Mouse (Mus musculus) midbrain, embryonic 11.5 days (tissue): Measurements from ENCODE around the gene Map3k5. TPM values are rescaled to one million over a fixed set of nuclear protein-coding genes. Genes with fewer than 3 reads are reported as not detected.

Experiments used
- ATAC-seq: fragments of 200-750 bp; cut with Nextera tagmentation; 2 replicates; pipeline ENCODE4 v1.8.0; 2017; ENCODE audit warnings: moderate TSS enrichment, moderate library complexity; ENCODE audit not compliant: low FRiP score
- DNase-seq: peaks from one replicate; pipeline ENCODE4 v3.0.0; 2015; ENCODE audit warnings: low spot score; ENCODE audit errors: missing footprints
- H3K27ac ChIP-seq: fragments of 300-500 bp; sonication (generic); 2 replicates; pipeline ENCODE4 v1.5.1; 2014; ENCODE audit warnings: low read depth, low read length
- H3K27me3 ChIP-seq: fragments of 300-500 bp; sonication (generic); 2 replicates; pipeline ENCODE4 v1.6.1; 2014; ENCODE audit warnings: mild to moderate bottlenecking, low read length, moderate library complexity, mixed read lengths; ENCODE audit not compliant: control insufficient read depth, insufficient read depth
- H3K36me3 ChIP-seq: fragments of 300-500 bp; sonication (generic); 2 replicates; pipeline ENCODE4 v1.6.1; 2014; ENCODE audit warnings: mild to moderate bottlenecking, low read length, moderate library complexity, mixed read lengths; ENCODE audit not compliant: control insufficient read depth, insufficient read depth
- H3K4me1 ChIP-seq: fragments of 300-500 bp; sonication (generic); 2 replicates; pipeline ENCODE4 v1.6.1; 2014; ENCODE audit warnings: low read length; ENCODE audit not compliant: control insufficient read depth, insufficient read depth
- H3K4me2 ChIP-seq: fragments of 300-500 bp; sonication (generic); 2 replicates; pipeline ENCODE4 v1.6.1; 2014; ENCODE audit warnings: mild to moderate bottlenecking, moderate library complexity
- H3K4me3 ChIP-seq: fragments of 300-500 bp; sonication (generic); 2 replicates; pipeline ENCODE4 v1.5.1; 2014; ENCODE audit warnings: low read depth, low read length
- H3K9ac ChIP-seq: fragments of 300-500 bp; sonication (generic); 2 replicates; pipeline ENCODE4 v1.6.1; 2014; ENCODE audit warnings: low read length
- H3K9me3 ChIP-seq: fragments of 300-500 bp; sonication (generic); 2 replicates; pipeline ENCODE4 v1.6.1; 2016; ENCODE audit warnings: low read length; ENCODE audit not compliant: control insufficient read depth
- WGBS: fragments of 180-500 bp; shearing (Covaris S2); extraction: QIAGEN DNeasy Blood & Tissue Kit; methylation state at CpG from one replicate; pipeline ENCODE4 v1.1.7; 2014; 5-methylcytosine and 5-hydroxymethylcytosine counted together
- polyA plus RNA-seq: library from polyadenylated mRNA; unstranded; fragments of >200 nt; fragmentation: Nextera tagmentation; extraction: Ambion mirVana; gene quantifications from 2 replicates; pipeline ENCODE4 v1.2.1, GENCODE M21; 2014

Map3k5 gene
- polyA plus RNA-seq, 1 experiment from 2014 or later: 0.51 TPM

DNA sequence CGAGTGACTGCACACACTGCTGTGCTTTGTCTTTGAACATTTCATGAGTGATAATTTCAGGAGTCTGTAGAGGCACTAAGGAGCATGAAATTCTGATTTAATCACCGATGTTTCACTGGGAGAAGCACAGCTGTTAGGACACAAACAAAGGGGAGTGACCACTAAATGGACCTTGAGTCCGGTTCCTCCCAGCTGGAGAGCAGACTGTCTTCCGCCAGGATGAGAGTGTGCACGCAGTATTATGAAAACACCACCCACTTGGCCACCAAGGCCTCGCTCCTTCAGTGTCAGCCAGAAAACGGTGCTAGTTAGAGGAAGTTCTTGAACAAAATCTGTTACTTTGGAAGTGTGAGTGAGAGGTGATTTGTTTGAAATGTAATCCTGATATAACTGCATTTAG is 105.8 kb downstream of the Map3k5 start:
- ATAC-seq (no peak), DNase-seq (no peak)
- H3K27ac ChIP-seq: no peak overlapping the region
- H3K4me3 ChIP-seq: no peak overlapping the region
- no peaks in the 10 kb centered on the region for H3K36me3 ChIP-seq
- no peaks in the 10 kb centered on the region for H3K4me1 ChIP-seq
- H3K4me2 ChIP-seq: no peak overlapping the region
- H3K9me3 ChIP-seq: no peaks in the 10 kb centered on the region
- H3K27me3 ChIP-seq: no peaks in the 10 kb centered on the region
- WGBS: 68% methylated on average over 7 of the region's 7 CpGs
- H3K9ac ChIP-seq: no peak overlapping the region

DNA sequence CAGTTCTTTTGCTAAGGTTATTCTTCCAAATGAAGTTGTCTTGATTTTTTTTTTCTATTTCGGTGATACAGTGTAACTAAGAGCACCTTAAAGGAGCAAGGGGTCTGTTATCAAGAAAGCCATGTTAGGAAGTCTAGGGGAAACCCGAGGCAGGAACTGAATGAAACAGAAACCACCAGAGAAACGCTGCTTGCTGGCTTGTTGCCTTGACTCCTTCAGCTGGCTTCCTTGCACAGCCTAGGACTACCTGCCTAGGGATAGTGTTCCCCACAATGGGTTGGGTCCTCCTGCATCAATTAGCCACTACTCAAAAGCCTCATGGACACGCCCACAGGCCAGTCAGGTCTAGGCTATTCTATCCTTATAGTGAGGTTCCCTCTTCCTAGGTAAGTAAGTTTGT is 106.4 kb downstream of the Map3k5 start:
- H3K36me3 ChIP-seq: no peaks in the 10 kb centered on the region
- H3K27ac ChIP-seq: no peak overlapping the region
- ATAC-seq (no peak), DNase-seq (no peak)
- no peak overlapping the region for H3K4me2 ChIP-seq
- H3K9ac ChIP-seq: no peak overlapping the region
- no peak overlapping the region for H3K4me3 ChIP-seq
- no peaks in the 10 kb centered on the region for H3K27me3 ChIP-seq
- 86% methylated on average over 4 of the region's 4 CpGs for WGBS
- no peaks in the 10 kb centered on the region for H3K9me3 ChIP-seq
- H3K4me1 ChIP-seq: no peaks in the 10 kb centered on the region

DNA sequence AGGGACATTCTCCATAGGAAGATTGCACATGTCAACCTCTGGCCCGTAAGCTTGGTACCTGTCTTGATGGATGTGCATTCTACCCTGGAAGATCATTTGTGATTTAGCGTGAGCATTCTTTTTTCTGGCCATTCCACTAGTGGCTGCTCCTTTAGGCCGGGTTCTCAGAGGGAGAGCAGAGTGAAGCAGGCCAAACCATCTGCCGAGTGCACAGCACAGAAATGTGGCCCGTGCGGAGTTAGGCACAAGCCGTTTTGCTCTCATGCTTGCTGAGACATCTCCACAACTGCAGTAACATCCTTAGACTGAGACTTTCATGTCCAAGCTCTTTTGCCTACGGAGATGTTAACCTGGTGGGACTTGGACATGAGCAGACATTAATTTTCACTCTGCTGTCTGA is 107.8 kb downstream of the Map3k5 start:
- Histone ChIP-seq H3K4me3 (no peak overlapping the region), H3K9me3 (no peaks in the 10 kb centered on the region), H3K4me1 (no peaks in the 10 kb centered on the region), H3K27me3 (no peaks in the 10 kb centered on the region), H3K9ac (no peak overlapping the region), H3K4me2 (no peak overlapping the region), H3K36me3 (no peaks in the 10 kb centered on the region), H3K27ac (no peak overlapping the region)
- DNase-seq (no peak), ATAC-seq (no peak)
- 95% methylated on average over 8 of the region's 8 CpGs for WGBS

DNA sequence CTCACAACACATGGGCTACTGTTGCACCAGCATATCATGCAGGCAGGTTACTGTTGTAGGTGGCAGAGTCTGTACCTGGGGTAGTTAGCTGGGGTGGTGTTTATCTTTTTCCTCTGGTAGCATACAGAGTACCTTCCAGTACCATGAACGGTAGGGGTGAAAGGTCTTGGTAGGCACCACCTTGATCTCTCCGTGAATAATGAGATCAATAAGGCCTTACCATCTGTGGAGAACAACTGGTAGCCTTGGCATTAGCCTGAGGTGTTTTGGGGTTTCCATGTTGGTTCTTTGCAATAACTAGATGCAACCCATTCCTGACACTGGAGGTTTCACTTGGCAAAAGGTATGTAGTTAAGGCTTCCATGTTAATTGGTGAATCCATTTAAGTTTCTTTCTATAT is 109.8 kb downstream of the Map3k5 start:
- H3K27me3 ChIP-seq: no peaks in the 10 kb centered on the region
- ATAC-seq: no peak
- H3K9me3 ChIP-seq: no peaks in the 10 kb centered on the region
- no peak overlapping the region for H3K4me2 ChIP-seq
- WGBS: 96% methylated on average over 2 of the region's 2 CpGs
- no peak overlapping the region for H3K4me3 ChIP-seq
- no peak overlapping the region for H3K27ac ChIP-seq
- DNase-seq: no peak
- no peaks in the 10 kb centered on the region for H3K36me3 ChIP-seq
- H3K4me1 ChIP-seq: no peaks in the 10 kb centered on the region
- H3K9ac ChIP-seq: no peak overlapping the region

DNA sequence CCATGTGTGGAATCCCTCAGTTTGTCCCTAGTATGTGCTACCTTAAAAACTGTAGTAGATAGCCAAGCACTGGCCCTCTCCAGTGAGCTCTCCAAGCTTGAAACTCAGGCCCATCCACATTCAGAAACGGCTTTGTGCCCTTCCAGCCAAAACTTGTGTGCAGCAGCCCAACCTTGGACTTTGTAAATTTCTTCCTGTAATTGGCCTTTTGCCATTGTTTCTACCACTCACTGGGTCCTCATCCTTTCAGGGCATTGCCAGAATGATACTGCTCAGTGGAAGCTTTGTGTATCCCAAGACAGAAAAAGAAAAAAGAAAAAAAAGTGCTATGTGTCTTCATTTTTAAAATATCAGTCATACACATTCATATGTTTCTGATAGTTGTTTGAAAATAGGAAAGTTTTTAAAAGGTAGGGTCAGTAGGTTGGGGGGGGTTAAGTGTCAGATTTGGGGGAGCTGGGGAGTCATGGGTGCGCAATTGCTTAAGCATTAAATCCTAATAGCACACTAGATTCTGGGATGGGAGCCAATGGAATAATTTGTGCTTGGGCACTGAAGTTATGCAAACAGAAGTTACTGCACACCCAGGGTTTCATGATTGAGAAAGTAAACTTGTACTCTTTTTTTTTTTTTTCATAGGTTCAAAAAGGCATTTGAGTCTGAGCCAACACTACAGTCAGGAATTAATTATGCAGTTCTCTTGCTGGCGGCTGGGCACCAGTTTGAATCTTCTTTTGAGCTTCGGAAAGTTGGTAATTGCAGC is 111.6 kb downstream of the Map3k5 start:
- Histone ChIP-seq H3K36me3 (no peaks in the 10 kb centered on the region), H3K4me3 (no peak overlapping the region), H3K27ac (no peak overlapping the region), H3K4me2 (no peak overlapping the region), H3K27me3 (no peaks in the 10 kb centered on the region), H3K4me1 (no peaks in the 10 kb centered on the region), H3K9me3 (no peaks in the 10 kb centered on the region), H3K9ac (no peak overlapping the region)
- 74% methylated on average over 4 of the region's 4 CpGs for WGBS
- DNase-seq (no peak), ATAC-seq (no peak)

DNA sequence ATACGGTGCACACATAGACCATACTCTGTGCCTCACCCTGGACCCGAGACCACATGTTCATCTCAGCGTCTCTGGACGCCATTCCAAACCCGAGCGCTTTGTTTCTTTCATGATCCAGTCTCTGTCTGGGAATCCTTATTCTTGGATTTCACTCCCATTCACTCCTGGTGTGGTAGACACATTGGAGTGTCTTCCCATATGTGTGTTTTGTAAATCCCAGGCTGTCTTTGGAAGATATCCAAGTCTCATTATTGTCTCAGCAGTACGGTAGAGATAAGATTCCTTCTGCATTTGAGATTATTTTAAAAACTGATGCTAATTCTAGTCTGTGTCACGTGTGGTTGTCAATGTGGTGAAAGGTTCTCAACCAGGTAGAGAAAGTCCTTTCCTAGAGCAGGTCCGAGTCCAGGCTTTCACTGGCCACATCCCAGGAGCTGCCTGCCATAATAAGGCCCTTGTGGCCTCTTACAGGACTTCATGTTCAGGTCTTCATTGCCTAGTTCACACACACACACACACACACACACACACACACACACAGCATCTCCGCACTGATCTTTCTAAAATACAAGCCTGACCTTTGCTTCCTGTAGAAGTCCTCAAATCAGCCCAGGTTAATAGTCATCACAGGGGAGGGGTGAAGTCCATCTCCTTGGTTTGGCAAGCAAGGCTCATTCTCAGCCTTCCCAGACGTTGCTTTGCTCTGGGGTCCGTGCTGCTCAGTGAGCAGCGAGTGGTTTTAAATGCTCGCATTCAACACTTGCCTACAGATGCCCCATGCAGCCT is 122.8 kb downstream of the Map3k5 start:
- Histone ChIP-seq H3K4me1 (no peaks in the 10 kb centered on the region), H3K4me3 (no peak overlapping the region), H3K36me3 (no peaks in the 10 kb centered on the region), H3K4me2 (no peak overlapping the region), H3K27ac (no peak overlapping the region), H3K9me3 (no peaks in the 10 kb centered on the region), H3K27me3 (no peaks in the 10 kb centered on the region), H3K9ac (no peak overlapping the region)
- ATAC-seq (no peak), DNase-seq (no peak)
- whole genome bisulfite sequencing: 91% methylated on average over 14 of the region's 14 CpGs

DNA sequence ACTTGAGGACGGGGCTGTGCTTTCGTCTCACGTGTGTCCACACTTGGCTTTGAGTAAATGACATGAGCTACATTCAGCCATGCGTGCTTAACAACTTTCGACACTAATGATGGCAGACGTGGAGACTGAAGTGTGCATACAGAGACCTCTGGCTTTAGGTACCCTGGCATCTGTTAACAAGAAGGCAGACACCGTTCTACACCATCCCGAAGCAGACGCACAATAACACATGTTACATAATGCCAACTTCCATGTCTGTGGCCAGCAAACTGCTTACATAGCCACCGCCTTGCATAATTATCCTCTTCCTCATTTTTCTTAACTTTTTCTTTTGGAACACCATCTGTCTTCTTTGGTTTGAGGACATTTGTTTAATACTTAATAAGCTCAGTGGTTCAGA is 123.8 kb downstream of the Map3k5 start:
- Histone ChIP-seq H3K4me1 (no peaks in the 10 kb centered on the region), H3K27ac (no peak overlapping the region), H3K9me3 (no peaks in the 10 kb centered on the region), H3K27me3 (no peaks in the 10 kb centered on the region), H3K36me3 (no peaks in the 10 kb centered on the region), H3K9ac (no peak overlapping the region), H3K4me2 (no peak overlapping the region), H3K4me3 (no peak overlapping the region)
- ATAC-seq (no peak), DNase-seq (no peak)
- WGBS: 93% methylated on average over 10 of the region's 10 CpGs

DNA sequence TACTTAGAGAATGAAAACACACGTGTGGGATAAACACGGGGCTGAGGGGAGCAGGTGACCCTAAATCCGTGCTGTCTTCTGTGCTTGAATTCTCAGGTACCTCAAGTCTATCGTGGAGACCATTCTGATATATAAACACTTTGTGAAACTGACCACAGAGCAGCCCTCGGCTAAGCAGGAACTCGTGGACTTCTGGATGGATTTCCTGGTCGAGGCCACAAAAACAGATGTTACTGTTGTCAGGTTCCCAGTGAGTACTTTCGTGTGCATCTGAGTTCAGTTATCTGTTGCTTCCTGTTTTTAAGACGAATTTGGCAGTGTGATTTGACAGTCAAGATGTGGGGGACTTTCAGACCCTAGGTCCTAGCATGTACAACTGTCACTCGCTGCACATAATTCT is 124.6 kb downstream of the Map3k5 start:
- H3K27me3 ChIP-seq: no peaks in the 10 kb centered on the region
- no peak overlapping the region for H3K9ac ChIP-seq
- 88% methylated on average over 10 of the region's 10 CpGs for WGBS
- ATAC-seq (no peak), DNase-seq (no peak)
- no peaks in the 10 kb centered on the region for H3K36me3 ChIP-seq
- no peak overlapping the region for H3K4me2 ChIP-seq
- no peaks in the 10 kb centered on the region for H3K4me1 ChIP-seq
- H3K9me3 ChIP-seq: no peaks in the 10 kb centered on the region
- no peak overlapping the region for H3K4me3 ChIP-seq
- no peak overlapping the region for H3K27ac ChIP-seq

DNA sequence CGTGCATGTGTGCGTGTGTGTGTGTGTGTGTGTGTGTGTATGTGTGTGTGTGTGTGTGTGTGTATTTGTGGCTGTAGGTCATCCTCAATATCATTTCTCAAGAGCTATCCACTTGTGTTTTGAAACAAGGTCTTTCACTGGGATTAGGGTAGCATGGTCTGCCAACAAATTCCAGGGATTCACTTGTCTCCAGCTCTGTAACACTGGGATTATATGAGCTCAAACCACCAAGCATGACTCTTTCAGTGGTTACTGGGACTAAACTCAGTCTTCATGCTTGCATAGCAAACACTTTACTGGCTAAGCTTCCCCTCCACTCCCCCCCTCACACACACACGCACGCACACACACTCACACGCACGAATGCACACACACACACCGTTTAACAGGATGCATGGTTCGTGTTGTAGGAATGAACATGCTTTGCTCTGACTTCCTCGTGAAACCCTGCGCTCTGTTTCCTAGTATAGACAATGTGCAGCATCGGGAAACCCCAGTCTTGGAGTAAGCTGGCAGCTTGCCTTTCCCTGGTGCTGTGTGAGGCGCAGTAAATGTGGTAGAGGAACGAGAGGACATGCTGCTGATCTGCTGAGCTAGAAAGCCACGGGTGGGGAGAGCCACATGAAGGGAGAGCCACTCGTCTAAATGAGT is 126.2 kb downstream of the Map3k5 start:
- WGBS: 80% methylated on average over 15 of the region's 15 CpGs
- DNase-seq (no peak), ATAC-seq (no peak)
- Histone ChIP-seq H3K36me3 (no peaks in the 10 kb centered on the region), H3K9ac (no peak overlapping the region), H3K27me3 (no peaks in the 10 kb centered on the region), H3K4me3 (no peak overlapping the region), H3K4me1 (no peaks in the 10 kb centered on the region), H3K9me3 (no peaks in the 10 kb centered on the region), H3K27ac (no peak overlapping the region), H3K4me2 (no peak overlapping the region)
